Mouse (Mus musculus) CH12.LX (cell line): Measurements from ENCODE around the gene Kat14. TPM values are rescaled to one million over a fixed set of nuclear protein-coding genes. Genes with fewer than 3 reads are reported as not detected.

Source experiments
- DNase-seq: peaks from one replicate; pipeline ENCODE4 v3.0.0-alpha.2; 2013; ENCODE audit errors: extremely low read depth
- H3K27ac ChIP-seq: 2 replicates; pipeline ENCODE4 v1.5.1; 2012; ENCODE audit warnings: low read depth, mild to moderate bottlenecking, control low read depth, moderate library complexity; ENCODE audit not compliant: insufficient read depth
- H3K27me3 ChIP-seq: replicated peaks from 2 replicates; pipeline ENCODE3; 2012; ENCODE audit warnings: inconsistent platforms
- H3K36me3 ChIP-seq, 2 experiments: replicated peaks in 1 of 2; 2 replicates each; pipeline versions ENCODE3 to v1.6.1; 2012; ENCODE audit warnings: inconsistent platforms in 1 of 2, low read length in 1 of 2, mild to moderate bottlenecking in 1 of 2, mixed read lengths in 1 of 2, moderate library complexity in 1 of 2; ENCODE audit not compliant: control insufficient read depth in 1 of 2, insufficient read depth in 1 of 2
- H3K4me1 ChIP-seq, 2 experiments: 2 replicates each; pipeline ENCODE4 v1.6.1; 2012; ENCODE audit warnings: inconsistent platforms in 1 of 2, moderate library complexity in 1 of 2; ENCODE audit not compliant: insufficient read depth in 2 of 2, control insufficient read depth in 1 of 2
- H3K4me2 ChIP-seq: 2 replicates; pipeline ENCODE4 v1.6.1; 2012; ENCODE audit warnings: low read depth, mild to moderate bottlenecking, control low read depth; ENCODE audit not compliant: poor library complexity, insufficient read depth, severe bottlenecking
- H3K4me3 ChIP-seq, 3 experiments: fragments of 150-350 bp in 1 of 3; sonication (generic) in 1 of 3; replicated peaks in 1 of 3; 2 replicates each; pipeline versions ENCODE3 to v1.5.1; 2011 to 2012; ENCODE audit warnings: low read depth in 2 of 3, low read length in 2 of 3, mild to moderate bottlenecking in 2 of 3, moderate library complexity in 2 of 3, control low read depth in 1 of 3, improper control_type of control experiment in 1 of 3, inconsistent platforms in 1 of 3, mixed read lengths in 1 of 3; ENCODE audit not compliant: poor library complexity in 1 of 3
- H3K79me2 ChIP-seq: replicated peaks from 2 replicates; pipeline ENCODE4 v1.6.1; 2012; ENCODE audit warnings: mild to moderate bottlenecking, moderate library complexity; ENCODE audit not compliant: control insufficient read depth, poor library complexity, insufficient read depth, severe bottlenecking; ENCODE audit errors: extremely low read depth
- H3K9ac ChIP-seq: 2 replicates; pipeline ENCODE4 v1.6.1; 2012; ENCODE audit warnings: low read depth, mild to moderate bottlenecking, control low read depth, moderate library complexity; ENCODE audit not compliant: insufficient read depth
- H3K9me3 ChIP-seq: replicated peaks from 2 replicates; pipeline ENCODE3; 2012; ENCODE audit warnings: low read length, inconsistent platforms, mixed read lengths
- BHLHE40 ChIP-seq: IDR thresholded peaks from 2 replicates; pipeline ENCODE4 v1.6.1; 2011; ENCODE audit warnings: mild to moderate bottlenecking, low read depth, low read length, improper control_type of control experiment
- CHD2 ChIP-seq: IDR thresholded peaks from 2 replicates; pipeline ENCODE4 v1.6.1; 2011; ENCODE audit warnings: low read length, improper control_type of control experiment
- ELF1 ChIP-seq: IDR thresholded peaks from 2 replicates; pipeline ENCODE4 v1.6.1; 2014; ENCODE audit warnings: low read depth, mild to moderate bottlenecking, inconsistent platforms, low read length, improper control_type of control experiment
- EP300 ChIP-seq: IDR thresholded peaks from 2 replicates; pipeline ENCODE4 v1.6.1; 2011; ENCODE audit warnings: low read length, improper control_type of control experiment
- ETS1 ChIP-seq: conservative IDR thresholded peaks from 2 replicates; pipeline ENCODE4 v1.6.1; 2012; ENCODE audit warnings: low read depth, mild to moderate bottlenecking, inconsistent platforms, low read length, improper control_type of control experiment, moderate library complexity
- GABPA ChIP-seq: IDR thresholded peaks from 2 replicates; pipeline ENCODE4 v1.6.1; 2012; ENCODE audit warnings: low read depth, low read length, improper control_type of control experiment, inconsistent platforms; ENCODE audit not compliant: insufficient replicate concordance
- HCFC1 ChIP-seq: IDR thresholded peaks from 2 replicates; pipeline ENCODE4 v1.6.1; 2012; ENCODE audit warnings: low read depth, mild to moderate bottlenecking, inconsistent platforms, low read length, improper control_type of control experiment
- JUN ChIP-seq: IDR thresholded peaks from 2 replicates; pipeline ENCODE4 v1.6.1; 2011; ENCODE audit warnings: low read depth, mild to moderate bottlenecking, low read length, improper control_type of control experiment, moderate library complexity; ENCODE audit not compliant: insufficient read depth
- JUND ChIP-seq: conservative IDR thresholded peaks from 2 replicates; pipeline ENCODE4 v1.6.1; 2011; ENCODE audit warnings: low read depth, low read length, improper control_type of control experiment
- MEF2A ChIP-seq: IDR thresholded peaks from 2 replicates; pipeline ENCODE4 v1.6.1; 2014; ENCODE audit warnings: low read depth, mild to moderate bottlenecking, inconsistent platforms, low read length, improper control_type of control experiment, borderline replicate concordance
- MYC ChIP-seq: IDR thresholded peaks from 2 replicates; pipeline ENCODE4 v1.6.1; 2011; ENCODE audit warnings: low read depth, mild to moderate bottlenecking, improper control_type of control experiment, low read length
- PAX5 ChIP-seq: IDR thresholded peaks from 2 replicates; pipeline ENCODE4 v1.6.1; 2012; ENCODE audit warnings: low read length, inconsistent platforms, mixed read lengths
- RCOR1 ChIP-seq: conservative IDR thresholded peaks from 2 replicates; pipeline ENCODE4 v1.6.1; 2012; ENCODE audit warnings: low read depth, mild to moderate bottlenecking, inconsistent platforms, low read length, improper control_type of control experiment
- SMC3 ChIP-seq: IDR thresholded peaks from 2 replicates; pipeline ENCODE4 v1.6.1; 2011; ENCODE audit warnings: low read depth, low read length, improper control_type of control experiment
- TBP ChIP-seq: conservative IDR thresholded peaks from 2 replicates; pipeline ENCODE4 v1.6.1; 2011; ENCODE audit warnings: low read depth, low read length, improper control_type of control experiment
- UBTF ChIP-seq: IDR thresholded peaks from 2 replicates; pipeline ENCODE4 v1.6.1; 2012; ENCODE audit warnings: low read depth, mild to moderate bottlenecking, inconsistent platforms, low read length, improper control_type of control experiment, moderate library complexity
- USF1 ChIP-seq: IDR thresholded peaks from 2 replicates; pipeline ENCODE4 v1.6.1; 2014; ENCODE audit warnings: low read depth, mild to moderate bottlenecking, inconsistent platforms, low read length, improper control_type of control experiment
- USF2 ChIP-seq: conservative IDR thresholded peaks from 2 replicates; pipeline ENCODE4 v1.6.1; 2011; ENCODE audit warnings: low read depth, low read length, improper control_type of control experiment
- ZNF384 ChIP-seq: IDR thresholded peaks from 2 replicates; pipeline ENCODE4 v1.6.1; 2012; ENCODE audit warnings: low read depth, low read length, improper control_type of control experiment, inconsistent platforms
- dilution Hi-C: fragments of 300-500 bp; cut with MboI; formaldehyde crosslinking; loops from 2 replicates; pipeline ENCODE4 v1.14.3; 2020; ENCODE audit warnings: low sequenced_read_pairs; ENCODE audit not compliant: extremely low pct_unique_long_range_greater_than_20kb, extremely low pct_ligation_motif_present
- in situ Hi-C: fragments of 300-500 bp; cut with MboI; formaldehyde crosslinking; loops from 3 replicates; pipeline ENCODE4 v1.14.3; 2019; ENCODE audit warnings: low sequenced_read_pairs, low pct_ligation_motif_present, low pct_unique_long_range_greater_than_20kb, mixed read lengths
- polyA plus RNA-seq: library from polyadenylated mRNA; unstranded; fragments of >175 nt; gene quantifications from 2 replicates; pipeline ENCODE4 v1.2.1, GENCODE M21; 2012; ENCODE audit warnings: low read depth; ENCODE audit not compliant: insufficient read length
- total RNA-seq, 2 experiments: library from RNA; depleted of rRNA; stranded (reverse); fragments of 300-350 nt in 1 of 2; fragments of >200 nt in 1 of 2; gene quantifications; 2 replicates each; pipeline ENCODE4 v1.2.3; 2012 to 2014

Gene Kat14
- total and polyA plus RNA-seq, 3 experiments, result 25.7 to 54.4 (median 25.9) TPM

- no peak overlapping the region for H3K9ac ChIP-seq
- H3K27me3 ChIP-seq, result no peaks in the 10 kb centered on the region
- no peaks in the 10 kb centered on the region for H3K4me1 ChIP-seq
- peaks cover 7% of the 10 kb centered on the region for H3K9me3 ChIP-seq
- no peaks in the 10 kb centered on the region for H3K79me2 ChIP-seq
- no peak for DNase-seq
- H3K4me3 ChIP-seq, result no peak overlapping the region
- no peak overlapping the region for H3K27ac ChIP-seq
- H3K36me3 ChIP-seq, result peaks cover 43 to 80% of the 10 kb centered on the region in 2 experiments
- dilution Hi-C loops, result no loop called here
- TF ChIP-seq RCOR1 (no peak), UBTF (no peak), ETS1 (no peak), MYC (no peak), HCFC1 (no peak), ELF1 (no peak), USF1 (no peak), GABPA (no peak), MEF2A (no peak), CHD2 (no peak), JUND (no peak), ZNF384 (no peak), SMC3 (no peak), USF2 (no peak), PAX5 (no peak), JUN (no peak), EP300 (no peak), BHLHE40 (no peak)
- TF ChIP-seq, all 38 proteins: peak for 0
- in situ Hi-C loops, result no loop called here
- no peak overlapping the region for H3K4me2 ChIP-seq
Observed at GRCm38 (mm10) chr2:144388416-144388815, 19.6 kb downstream of the Kat14 start.

GRCm38 (mm10) chr2:144399531-144399930 lies 30.7 kb downstream of the Kat14 start:
- Histone ChIP-seq H3K4me2 (no peak overlapping the region), H3K79me2 (peaks cover 6% of the 10 kb centered on the region), H3K9ac (no peak overlapping the region), H3K9me3 (no peaks in the 10 kb centered on the region), H3K4me1 (no peaks in the 10 kb centered on the region; a peak in 1 of 4 replicates), H3K4me3 (no peak overlapping the region), H3K27ac (no peak overlapping the region), H3K36me3 (peaks cover 47 to 87% of the 10 kb centered on the region in 2 experiments), H3K27me3 (no peaks in the 10 kb centered on the region)
- no peak for DNase-seq
- dilution Hi-C loops (no loop called here), in situ Hi-C loops (no loop called here)
- TF ChIP-seq PAX5, result no peak
- TF ChIP-seq TBP, result no peak
- no peak for TF ChIP-seq MEF2A
- TF ChIP-seq RCOR1, result no peak
